ENCODE assay signal across 7 mouse cellular contexts in the genomic region with DNA sequence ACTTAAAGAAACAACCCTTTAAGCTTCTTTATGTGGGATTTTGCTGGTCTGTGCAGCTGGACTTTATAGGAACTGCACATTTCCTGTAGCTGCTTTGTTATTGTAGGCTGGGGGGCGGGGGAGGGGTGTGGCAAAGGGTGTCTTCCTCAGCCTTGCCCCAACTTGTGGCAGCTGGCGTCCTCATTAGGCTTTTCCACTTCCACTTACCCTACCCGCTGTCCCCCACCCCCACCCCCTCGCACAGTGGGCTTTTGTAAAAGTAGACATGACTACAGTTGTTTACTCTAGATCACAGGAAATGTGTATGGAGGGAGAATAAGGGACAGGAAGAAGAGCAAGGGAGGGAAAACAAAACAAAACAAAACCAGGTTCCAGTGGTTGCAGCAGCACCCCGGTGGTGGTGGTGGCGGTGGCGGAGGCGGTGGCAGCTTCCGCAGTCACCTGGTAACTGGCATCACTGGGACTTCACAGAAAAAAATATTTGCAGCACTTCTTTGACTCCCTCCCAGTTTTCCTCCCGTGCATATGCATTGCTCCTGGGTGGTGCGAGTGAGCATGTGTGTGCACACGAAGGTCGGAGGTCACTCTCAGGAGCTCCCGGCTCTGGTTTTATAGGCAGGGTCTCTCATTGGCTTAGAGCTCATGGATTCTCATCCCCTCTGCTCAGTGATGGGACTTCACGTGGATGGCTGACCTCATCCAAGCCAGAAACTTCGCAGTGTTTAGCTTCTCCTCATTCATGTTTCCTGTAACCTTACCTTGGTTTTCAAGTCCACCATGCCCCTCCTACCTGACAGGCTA. TPM values are rescaled to one million over a fixed set of nuclear protein-coding genes. Genes with fewer than 3 reads are reported as not detected.
DNase-seq lines count a peak whose midpoint lies in the region; ATAC-seq and TF ChIP-seq lines count a peak whose summit lies in the region.

No protein-coding gene starts in this region.

- no peak overlapping the region for H3K4me2 ChIP-seq in neural tube, embryonic 13.5 days
- H3K4me2 ChIP-seq in heart, embryonic 11.5 days = 0 out of 2 replicates have a peak overlapping the region, but pooled peaks have one; percentile 9
- peak overlapping the region; percentile 37 for H3K4me2 ChIP-seq in lung, postnatal 0 days (replicated peaks; ENCODE audit: low read depth, low read length)

- no peak for ATAC-seq in neural tube, embryonic 13.5 days (ENCODE audit: low read depth)
- ATAC-seq in heart, embryonic 11.5 days (replicated peaks; ENCODE audit: insufficient number of reproducible peaks, low FRiP score, low TSS enrichment) = no peak
- ATAC-seq in lung, postnatal 0 days = peak; percentile 64

- H3K36me3 ChIP-seq in neural tube, embryonic 13.5 days = no peaks in the 10 kb centered on the region
- H3K36me3 ChIP-seq in heart, embryonic 11.5 days (ENCODE audit: control insufficient read depth, insufficient read depth, low read length) = no peaks in the 10 kb centered on the region
- no peaks in the 10 kb centered on the region for H3K36me3 ChIP-seq in lung, postnatal 0 days (ENCODE audit: insufficient read depth, low read length)

- no peak overlapping the region for H3K4me3 ChIP-seq in neural tube, embryonic 13.5 days
- no peak overlapping the region for H3K4me3 ChIP-seq in heart, embryonic 11.5 days (ENCODE audit: low read depth, low read length)
- H3K4me3 ChIP-seq in lung, postnatal 0 days (ENCODE audit: low read depth, low read length) = no peak overlapping the region

- H3K27me3 ChIP-seq in neural tube, embryonic 13.5 days = no peaks in the 10 kb centered on the region
- H3K27me3 ChIP-seq in heart, embryonic 11.5 days (ENCODE audit: control insufficient read depth, insufficient read depth, low read length) = no peaks in the 10 kb centered on the region
- no peaks in the 10 kb centered on the region for H3K27me3 ChIP-seq in lung, postnatal 0 days (replicated peaks; ENCODE audit: insufficient read depth, low read length)

- H3K27ac ChIP-seq in neural tube, embryonic 13.5 days (replicated peaks) = peak overlapping the region; percentile 34; the same call in 1 of the 2 replicates
- H3K27ac ChIP-seq in heart, embryonic 11.5 days (ENCODE audit: low read depth, low read length) = peak overlapping the region; percentile 41
- H3K27ac ChIP-seq in lung, postnatal 0 days (ENCODE audit: low read length) = peak overlapping the region; percentile 47

- peak; percentile 35; the same call in 1 of the 2 replicates for TF ChIP-seq EP300 in lung, postnatal 0 days (IDR thresholded peaks at IDR 0.05)

- no peak for TF ChIP-seq CTCF in lung, postnatal 0 days (IDR thresholded peaks at IDR 0.05)

- no peaks in the 10 kb centered on the region for H3K9me3 ChIP-seq in neural tube, embryonic 13.5 days
- H3K9me3 ChIP-seq in heart, embryonic 11.5 days (replicated peaks; ENCODE audit: control insufficient read depth, low read length) = no peaks in the 10 kb centered on the region
- H3K9me3 ChIP-seq in lung, postnatal 0 days (ENCODE audit: low read length) = no peaks in the 10 kb centered on the region

- 69% methylated on average over 16 of the region's 16 CpGs for WGBS in neural tube, embryonic 13.5 days
- 70% methylated on average over 16 of the region's 16 CpGs for WGBS in heart, embryonic 11.5 days (ENCODE audit: insufficient replicate concordance)
- 47% methylated on average over 16 of the region's 16 CpGs for WGBS in lung, postnatal 0 days

- no peak overlapping the region for H3K9ac ChIP-seq in neural tube, embryonic 13.5 days
- H3K9ac ChIP-seq in heart, embryonic 11.5 days (ENCODE audit: low read depth, low read length) = no peak overlapping the region
- no peak overlapping the region for H3K9ac ChIP-seq in lung, postnatal 0 days (replicated peaks; ENCODE audit: low read depth)

- no peak for DNase-seq in neural tube, embryonic 10.5 days (ENCODE audit: extremely low spot score, low spot score)
- DNase-seq in lung, postnatal 0 days (ENCODE audit: low spot score) = peak; percentile 62
- DNase-seq in thymus, postnatal 10 days (ENCODE audit: low spot score in 2 of 2) = peak; percentile 79
- no peak for DNase-seq in layer of hippocampus, postnatal 10 days (ENCODE audit: low spot score in 2 of 2)
- no peak for DNase-seq in cerebellum, postnatal 25 days

- H3K4me1 ChIP-seq in neural tube, embryonic 13.5 days (replicated peaks) = peaks cover 31% of the 10 kb centered on the region
- H3K4me1 ChIP-seq in heart, embryonic 11.5 days (ENCODE audit: control insufficient read depth, insufficient read depth, low read length) = peaks cover 9% of the 10 kb centered on the region
- H3K4me1 ChIP-seq in lung, postnatal 0 days (ENCODE audit: insufficient read depth, low read depth, low read length) = peaks cover 20% of the 10 kb centered on the region; the same call in 1 of the 2 replicates

RNA-seq across cellular contexts. Expression of a gene that starts 4.8 kb away (rescaled TPM):
- polyA plus RNA-seq in neural tube, embryonic 13.5 days (2015; fragmentation: Nextera tagmentation; extraction: Ambion mirVana) = 13.3 and 15.1 TPM in 2 replicates
- 11.4 and 11.8 TPM in 2 replicates for polyA plus RNA-seq in heart, embryonic 11.5 days (2014; fragmentation: Nextera tagmentation; extraction: Ambion mirVana)
- 14.7 and 14.9 TPM in 2 replicates for polyA plus RNA-seq in lung, postnatal 0 days (2015; fragmentation: Nextera tagmentation; extraction: Ambion mirVana)
- 10 to 100 TPM; 21.5 to 23.1 TPM for total RNA-seq in layer of hippocampus, postnatal 10 days (2021)

RNA-seq across cellular contexts. Expression of a gene that starts 40.9 kb away (rescaled TPM):
- polyA plus RNA-seq in neural tube, embryonic 13.5 days (2015; fragmentation: Nextera tagmentation; extraction: Ambion mirVana) = 46.5 and 48.0 TPM in 2 replicates
- polyA plus RNA-seq in heart, embryonic 11.5 days (2014; fragmentation: Nextera tagmentation; extraction: Ambion mirVana) = 45.8 and 52.1 TPM in 2 replicates
- polyA plus RNA-seq in lung, postnatal 0 days (2015; fragmentation: Nextera tagmentation; extraction: Ambion mirVana) = 50.1 and 50.7 TPM in 2 replicates
- 10 to 100 TPM; 81.9 to 87.6 TPM for total RNA-seq in layer of hippocampus, postnatal 10 days (2021)

Comparison
In these comparisons a context has a peak if more than half of its experiments do, and no peak if none do; other contexts are left out.
1. DNase-seq: peak in lung, postnatal 0 days (single experiment) and thymus, postnatal 10 days (2 of 2); none in neural tube, embryonic 10.5 days (single experiment), layer of hippocampus, postnatal 10 days (0 of 2) and cerebellum, postnatal 25 days (0 of 2).
2. Peak in every context shown above with its lines, with median percentiles within 50 percentile points of each other: H3K27ac ChIP-seq.